Mouse (Mus musculus) G1E (cell line): Measurements from ENCODE around the gene Mfsd13b.

Experiments
- CTCF ChIP-seq: IDR thresholded peaks from 2 replicates; pipeline ENCODE4 v1.5.1; 2012; ENCODE audit warnings: low read depth, low read length, inconsistent platforms, mixed read lengths
- GATA1 ChIP-seq: IDR thresholded peaks from 2 replicates; pipeline ENCODE4 v1.6.1; 2012; ENCODE audit warnings: borderline replicate concordance, low read length, inconsistent platforms, mixed read lengths
- GATA2 ChIP-seq: IDR thresholded peaks from 2 replicates; pipeline ENCODE4 v1.6.1; 2012; ENCODE audit warnings: low read depth, low read length, inconsistent platforms, borderline replicate concordance
- TAL1 ChIP-seq: conservative IDR thresholded peaks from 2 replicates; pipeline ENCODE4 v1.6.1; 2012; ENCODE audit warnings: low read depth, low read length, inconsistent platforms, mixed read lengths

GRCm38 (mm10) chr7:121002407-121002928 lies 20.2 kb downstream of the Mfsd13b start:
- TF ChIP-seq CTCF (no peak), TAL1 (no peak), GATA1 (no peak), GATA2 (no peak)
